Mouse (Mus musculus): ENCODE results near the gene Epm2aip1. TPM values are rescaled to one million over a fixed set of nuclear protein-coding genes. Genes with fewer than 3 reads are reported as not detected.

The Epm2aip1 gene
- polyA plus RNA-seq, 1 experiment from 2014 or later: 24.4 TPM

DNA sequence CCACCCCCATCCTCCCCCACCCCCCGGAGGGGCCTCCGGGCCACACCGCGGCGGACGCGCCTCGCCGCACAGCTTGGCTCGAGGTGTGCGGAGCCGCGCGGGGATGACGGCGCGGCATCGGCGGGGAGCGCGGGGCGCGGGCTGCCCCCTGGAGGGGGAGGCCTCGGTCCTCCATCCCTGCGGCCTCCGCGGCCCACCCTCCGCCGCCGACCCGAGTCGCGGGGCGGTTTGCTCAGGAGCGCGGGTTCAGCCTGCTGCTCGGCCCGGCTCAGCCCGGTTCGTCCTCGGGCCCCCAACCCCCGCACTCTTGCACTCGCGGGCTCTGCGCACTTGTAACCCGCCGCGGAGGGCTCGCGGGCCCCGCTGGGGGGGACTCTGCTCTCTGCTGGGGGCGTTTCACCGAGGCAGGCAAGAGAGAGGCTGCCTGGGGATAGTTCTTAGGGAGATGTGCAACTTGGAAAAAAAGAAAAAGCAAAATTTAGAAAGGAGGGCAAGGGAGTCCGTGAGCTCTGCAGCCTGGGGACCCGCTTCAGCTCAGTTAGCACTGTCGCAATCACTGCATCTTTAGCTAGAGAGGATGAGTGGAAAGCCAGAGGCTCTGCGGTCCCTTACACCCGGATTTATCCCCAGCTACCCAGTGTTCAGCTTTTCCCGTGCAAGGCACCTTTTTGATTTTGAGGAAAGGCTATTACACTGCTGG, 40.9 kb downstream of the Epm2aip1 start:
- Histone ChIP-seq H3K4me2 (ENCODE audit: low read depth, low read length) (peak overlapping the region; percentile 62), H3K27me3 (ENCODE audit: control insufficient read depth, insufficient read depth, low read depth, low read length) (peaks cover 46% of the 10 kb centered on the region), H3K36me3 (ENCODE audit: control insufficient read depth, insufficient read depth, low read length) (no peaks in the 10 kb centered on the region), H3K4me3 (ENCODE audit: low read length) (peak overlapping the region; percentile 52), H3K27ac (ENCODE audit: low read length) (no peak overlapping the region), H3K9ac (ENCODE audit: low read length) (peak overlapping the region; percentile 43), H3K9me3 (ENCODE audit: control insufficient read depth, low read length) (0 out of 2 replicates have a peak, but pooled peaks cover 2% of the 10 kb centered on the region), H3K4me1 (replicated peaks; ENCODE audit: control insufficient read depth, insufficient read depth, low read length) (peaks cover 13% of the 10 kb centered on the region)
- WGBS: under 1% methylated on average over 28 of the region's 59 CpGs
- peak; percentile 17; the same call in 1 of the 2 replicates for ATAC-seq (ENCODE audit: low read depth)

GRCm38 (mm10) chr9:111313299-111313698, 41.6 kb downstream of the Epm2aip1 start:
- H3K9ac ChIP-seq (ENCODE audit: low read length): no peak overlapping the region
- WGBS: 13% methylated on average over 5 of the region's 6 CpGs
- peaks cover 46% of the 10 kb centered on the region for H3K27me3 ChIP-seq (ENCODE audit: control insufficient read depth, insufficient read depth, low read depth, low read length)
- no peaks in the 10 kb centered on the region for H3K36me3 ChIP-seq (ENCODE audit: control insufficient read depth, insufficient read depth, low read length)
- ATAC-seq (ENCODE audit: low read depth): no peak
- no peak overlapping the region for H3K27ac ChIP-seq (ENCODE audit: low read length)
- peaks cover 13% of the 10 kb centered on the region for H3K4me1 ChIP-seq (replicated peaks; ENCODE audit: control insufficient read depth, insufficient read depth, low read length)
- H3K9me3 ChIP-seq (ENCODE audit: control insufficient read depth, low read length): 0 out of 2 replicates have a peak, but pooled peaks cover 2% of the 10 kb centered on the region
- no peak overlapping the region for H3K4me3 ChIP-seq (ENCODE audit: low read length)
- H3K4me2 ChIP-seq (ENCODE audit: low read depth, low read length): no peak overlapping the region

- WGBS: 19% methylated on average over 5 of the region's 5 CpGs
- Histone ChIP-seq H3K36me3 (ENCODE audit: control insufficient read depth, insufficient read depth, low read length) (no peaks in the 10 kb centered on the region), H3K4me3 (ENCODE audit: low read length) (no peak overlapping the region), H3K9me3 (ENCODE audit: control insufficient read depth, low read length) (0 out of 2 replicates have a peak, but pooled peaks cover 2% of the 10 kb centered on the region), H3K4me1 (replicated peaks; ENCODE audit: control insufficient read depth, insufficient read depth, low read length) (peaks cover 13% of the 10 kb centered on the region), H3K27me3 (ENCODE audit: control insufficient read depth, insufficient read depth, low read depth, low read length) (peaks cover 46% of the 10 kb centered on the region), H3K9ac (ENCODE audit: low read length) (no peak overlapping the region), H3K27ac (ENCODE audit: low read length) (no peak overlapping the region), H3K4me2 (ENCODE audit: low read depth, low read length) (no peak overlapping the region)
- ATAC-seq (ENCODE audit: low read depth): no peak
Measured at GRCm38 (mm10) chr9:111313793-111314192, 42.1 kb downstream of the Epm2aip1 start.

GRCm38 (mm10) chr9:111314219-111314618, 42.5 kb downstream of the Epm2aip1 start:
- ATAC-seq (ENCODE audit: low read depth): no peak
- H3K4me1 ChIP-seq (replicated peaks; ENCODE audit: control insufficient read depth, insufficient read depth, low read length): peaks cover 13% of the 10 kb centered on the region
- H3K27me3 ChIP-seq (ENCODE audit: control insufficient read depth, insufficient read depth, low read depth, low read length): peaks cover 46% of the 10 kb centered on the region
- H3K4me3 ChIP-seq (ENCODE audit: low read length): no peak overlapping the region
- H3K27ac ChIP-seq (ENCODE audit: low read length): no peak overlapping the region
- H3K9ac ChIP-seq (ENCODE audit: low read length): no peak overlapping the region
- no peak overlapping the region for H3K4me2 ChIP-seq (ENCODE audit: low read depth, low read length)
- 0 out of 2 replicates have a peak, but pooled peaks cover 2% of the 10 kb centered on the region for H3K9me3 ChIP-seq (ENCODE audit: control insufficient read depth, low read length)
- 38% methylated on average over 5 of the region's 5 CpGs for WGBS
- H3K36me3 ChIP-seq (ENCODE audit: control insufficient read depth, insufficient read depth, low read length): no peaks in the 10 kb centered on the region

GRCm38 (mm10) chr9:111320912-111321311, 49.2 kb downstream of the Epm2aip1 start:
- Histone ChIP-seq H3K9me3 (ENCODE audit: control insufficient read depth, low read length) (no peaks in the 10 kb centered on the region), H3K4me1 (replicated peaks; ENCODE audit: control insufficient read depth, insufficient read depth, low read length) (no peaks in the 10 kb centered on the region), H3K4me2 (ENCODE audit: low read depth, low read length) (no peak overlapping the region), H3K27ac (ENCODE audit: low read length) (no peak overlapping the region), H3K4me3 (ENCODE audit: low read length) (no peak overlapping the region), H3K36me3 (ENCODE audit: control insufficient read depth, insufficient read depth, low read length) (no peaks in the 10 kb centered on the region), H3K9ac (ENCODE audit: low read length) (no peak overlapping the region), H3K27me3 (ENCODE audit: control insufficient read depth, insufficient read depth, low read depth, low read length) (no peaks in the 10 kb centered on the region)
- ATAC-seq (ENCODE audit: low read depth): no peak
- 66% methylated on average over 4 of the region's 4 CpGs for WGBS

DNA sequence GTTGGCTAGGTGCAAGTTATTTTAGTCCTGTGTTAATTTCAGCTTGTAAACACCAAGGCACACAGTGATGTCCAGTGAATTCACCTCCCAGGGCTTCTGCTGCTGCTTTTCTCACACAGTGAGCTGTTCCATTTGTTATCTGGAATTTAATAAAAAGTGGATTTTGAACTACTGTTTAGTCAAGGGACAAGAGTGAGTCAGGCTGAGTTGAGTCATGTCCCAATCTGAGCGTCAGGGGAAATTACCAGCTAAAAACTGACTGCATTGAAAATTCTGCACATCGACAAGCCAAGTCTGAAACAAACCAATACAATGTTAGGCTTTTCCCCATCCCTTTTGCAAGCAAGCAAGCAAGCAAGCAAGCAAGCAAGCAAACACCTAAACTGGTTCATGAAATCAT, 53.2 kb downstream of the Epm2aip1 start:
- no peak overlapping the region for H3K27ac ChIP-seq (ENCODE audit: low read length)
- H3K4me3 ChIP-seq (ENCODE audit: low read length): no peak overlapping the region
- no peaks in the 10 kb centered on the region for H3K4me1 ChIP-seq (replicated peaks; ENCODE audit: control insufficient read depth, insufficient read depth, low read length)
- no peaks in the 10 kb centered on the region for H3K9me3 ChIP-seq (ENCODE audit: control insufficient read depth, low read length)
- 74% methylated on average over 2 of the region's 2 CpGs for WGBS
- H3K36me3 ChIP-seq (ENCODE audit: control insufficient read depth, insufficient read depth, low read length): no peaks in the 10 kb centered on the region
- ATAC-seq (ENCODE audit: low read depth): no peak
- no peak overlapping the region for H3K9ac ChIP-seq (ENCODE audit: low read length)
- H3K27me3 ChIP-seq (ENCODE audit: control insufficient read depth, insufficient read depth, low read depth, low read length): no peaks in the 10 kb centered on the region
- no peak overlapping the region for H3K4me2 ChIP-seq (ENCODE audit: low read depth, low read length)

Other genes with a start within 250 kb of the Epm2aip1 start
- gene Ccrl2, start 214.4 kb upstream of the Epm2aip1 start, polyA plus RNA-seq (2015; fragmentation: Nextera tagmentation; extraction: Ambion mirVana): 6.7 and 8.2 TPM in 2 replicates
- gene Lrrfip2, start 154.3 kb upstream of the Epm2aip1 start, polyA plus RNA-seq (2015; fragmentation: Nextera tagmentation; extraction: Ambion mirVana): 42.1 and 43.1 TPM in 2 replicates
- gene Mlh1, start 138 bp upstream of the Epm2aip1 start, polyA plus RNA-seq (2015; fragmentation: Nextera tagmentation; extraction: Ambion mirVana): 35.0 and 37.3 TPM in 2 replicates
- gene Trank1, start 39.8 kb downstream of the Epm2aip1 start, polyA plus RNA-seq (2015; fragmentation: Nextera tagmentation; extraction: Ambion mirVana): 0.18 TPM in 2 replicates
- gene Dclk3, start 167.2 kb downstream of the Epm2aip1 start, polyA plus RNA-seq (2015; fragmentation: Nextera tagmentation; extraction: Ambion mirVana): 0.24 and 0.25 TPM in 2 replicates